14 mouse cellular contexts compared by ENCODE assay signal in the genomic region with DNA sequence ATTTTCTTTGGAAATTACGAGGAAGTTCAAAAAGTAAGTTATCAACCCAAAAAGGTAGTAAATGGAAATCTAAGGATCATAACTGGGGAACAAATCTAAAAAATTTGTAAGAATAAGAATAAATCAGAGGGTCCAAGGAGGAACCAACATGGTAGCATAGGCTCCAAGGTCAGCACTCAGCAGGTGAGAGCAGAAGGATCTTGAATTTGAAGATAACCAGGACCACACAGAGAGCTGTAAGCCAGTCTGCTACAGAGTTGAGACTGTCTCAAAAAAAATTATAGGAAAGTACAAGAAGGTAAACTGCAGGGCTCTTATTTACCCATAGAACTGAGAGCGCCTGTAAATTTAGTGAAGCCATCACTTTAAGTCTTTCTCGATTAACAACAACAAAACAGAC.
"Had no signal": no experiment of that assay in that cellular context is flagged by ENCODE, and none has a peak within 500 bp of the region (broad histone marks: within the 10 kb centered on the region; RNA-seq: fewer than 3 reads in every experiment).

No protein-coding gene starts in this region.

- H3K27ac ChIP-seq: midbrain, embryonic 13.5 days; midbrain, embryonic 15.5 days; neural tube, embryonic 12.5 days; stomach, embryonic 15.5 days; stomach, postnatal 0 days had no signal

- H3K4me2 ChIP-seq: lung, embryonic 14.5 days; midbrain, embryonic 11.5 days; midbrain, embryonic 13.5 days; midbrain, embryonic 15.5 days; neural tube, embryonic 12.5 days; stomach, embryonic 15.5 days had no signal

- H3K4me1 ChIP-seq: midbrain, embryonic 13.5 days; midbrain, embryonic 15.5 days; neural tube, embryonic 12.5 days; stomach, embryonic 15.5 days had no signal

- H3K4me3 ChIP-seq: midbrain, embryonic 13.5 days; midbrain, embryonic 15.5 days; neural tube, embryonic 12.5 days; stomach, embryonic 15.5 days had no signal

- H3K9ac ChIP-seq: lung, embryonic 14.5 days; midbrain, embryonic 13.5 days; midbrain, embryonic 15.5 days; neural tube, embryonic 12.5 days; stomach, embryonic 15.5 days had no signal

- H3K27me3 ChIP-seq: midbrain, embryonic 13.5 days; midbrain, embryonic 15.5 days; neural tube, embryonic 12.5 days; stomach, embryonic 15.5 days had no signal

- DNase-seq: lung, adult 18-20 months; lung, embryonic 14.5 days; lung, postnatal 10 days; lung, postnatal 4 days; right cerebral cortex, postnatal 14 days; thymus, adult 2 months; thymus, postnatal 25 days; thymus, postnatal 4 days had no signal

- H3K9me3 ChIP-seq: midbrain, embryonic 15.5 days; neural tube, embryonic 12.5 days; stomach, embryonic 15.5 days had no signal

- ATAC-seq: midbrain, embryonic 13.5 days; midbrain, embryonic 15.5 days had no signal
